Mouse (Mus musculus): Measurements from ENCODE around the gene D630039A03Rik. TPM values are rescaled to one million over a fixed set of nuclear protein-coding genes. Genes with fewer than 3 reads are reported as not detected.

D630039A03Rik gene
- polyA plus RNA-seq, 1 experiment from 2014 or later = 0.11 TPM

DNA sequence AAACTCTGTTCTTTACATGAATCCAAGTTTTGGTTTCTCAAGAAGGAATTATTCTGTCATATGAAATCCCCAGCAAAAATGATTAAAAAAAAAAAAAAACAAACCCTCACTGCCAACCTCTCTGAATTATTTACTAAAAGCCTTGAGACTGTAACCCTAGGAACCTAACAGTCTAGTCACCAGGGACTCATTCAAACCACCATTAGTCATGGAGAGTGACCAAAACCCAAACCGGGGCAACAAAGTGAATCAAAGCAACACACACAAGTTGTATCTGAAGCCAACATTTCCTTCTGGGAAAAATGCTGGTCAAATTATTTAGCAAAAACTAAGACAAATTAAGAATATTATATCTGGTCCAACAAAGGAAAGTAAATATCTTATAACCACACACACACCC lies 36.8 kb upstream of the D630039A03Rik start:
- WGBS = 90% methylated on average over 1 of the region's 1 CpGs
- Histone ChIP-seq H3K36me3 (replicated peaks) (peaks cover 65% of the 10 kb centered on the region), H3K27me3 (replicated peaks; ENCODE audit: low read depth, poor library complexity, severe bottlenecking) (no peaks in the 10 kb centered on the region), H3K4me3 (no peak overlapping the region), H3K27ac (replicated peaks) (no peak overlapping the region), H3K9me3 (peaks cover 10% of the 10 kb centered on the region; the same call in 1 of the 2 replicates), H3K4me1 (peaks cover 39% of the 10 kb centered on the region)
- no peak for DNase-seq (ENCODE audit: low spot score)

- 97% methylated on average over 3 of the region's 3 CpGs for WGBS
- no peaks in the 10 kb centered on the region for H3K27me3 ChIP-seq (replicated peaks; ENCODE audit: low read depth, poor library complexity, severe bottlenecking)
- H3K4me3 ChIP-seq = no peak overlapping the region
- peaks cover 36% of the 10 kb centered on the region for H3K4me1 ChIP-seq
- no peak overlapping the region for H3K27ac ChIP-seq (replicated peaks)
- H3K9me3 ChIP-seq = peaks cover 10% of the 10 kb centered on the region; the same call in 1 of the 2 replicates
- DNase-seq (ENCODE audit: low spot score) = no peak
- H3K36me3 ChIP-seq (replicated peaks) = peaks cover 69% of the 10 kb centered on the region
These were observed 36.3 kb upstream of the D630039A03Rik start for GRCm38 (mm10) chr4:57952416-57952815.

- H3K36me3 ChIP-seq (replicated peaks) = peaks cover 95% of the 10 kb centered on the region
- 94% methylated on average over 6 of the region's 6 CpGs for WGBS
These were observed 33.8 kb upstream of the D630039A03Rik start for GRCm38 (mm10) chr4:57949866-57950265.

GRCm38 (mm10) chr4:57947476-57947875 lies 31.4 kb upstream of the D630039A03Rik start:
- Histone ChIP-seq H3K9me3 (peaks cover 10% of the 10 kb centered on the region; the same call in 1 of the 2 replicates), H3K27me3 (replicated peaks; ENCODE audit: low read depth, poor library complexity, severe bottlenecking) (no peaks in the 10 kb centered on the region), H3K27ac (replicated peaks) (no peak overlapping the region), H3K4me1 (0 out of 2 replicates have a peak, but pooled peaks cover 8% of the 10 kb centered on the region), H3K36me3 (replicated peaks) (peaks cover 100% of the 10 kb centered on the region), H3K4me3 (no peak overlapping the region)
- whole genome bisulfite sequencing = 94% methylated on average over 4 of the region's 4 CpGs
- no peak for DNase-seq (ENCODE audit: low spot score)

More at GRCm38 (mm10) chr4:57949866-57950265, 33.8 kb upstream of the D630039A03Rik start:
- H3K4me3 ChIP-seq = no peak overlapping the region
- no peaks in the 10 kb centered on the region for H3K27me3 ChIP-seq (replicated peaks; ENCODE audit: low read depth, poor library complexity, severe bottlenecking)
- no peak for DNase-seq (ENCODE audit: low spot score)
- H3K27ac ChIP-seq (replicated peaks) = no peak overlapping the region
- H3K9me3 ChIP-seq = peaks cover 10% of the 10 kb centered on the region; the same call in 1 of the 2 replicates
- peaks cover 19% of the 10 kb centered on the region for H3K4me1 ChIP-seq

DNA sequence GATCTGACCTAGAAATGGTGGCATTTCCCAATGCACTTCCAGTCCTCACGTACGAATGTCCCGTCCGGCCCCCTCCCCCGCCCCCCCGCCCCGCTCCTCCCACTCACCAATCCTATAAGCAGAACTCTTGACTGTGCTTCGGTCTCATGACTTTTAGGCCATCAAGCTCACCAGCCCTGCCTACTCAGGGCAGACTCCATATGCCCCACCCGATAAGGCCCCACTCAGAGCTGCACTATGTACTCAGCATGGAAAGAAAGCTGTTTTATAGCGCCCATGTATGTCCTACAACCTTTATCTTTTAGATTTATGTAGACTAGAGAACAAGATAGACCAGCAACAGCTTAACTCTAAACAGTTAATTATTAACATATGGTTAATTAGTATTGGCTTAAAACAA lies 30.9 kb upstream of the D630039A03Rik start:
- peaks cover 10% of the 10 kb centered on the region; the same call in 1 of the 2 replicates for H3K9me3 ChIP-seq
- H3K36me3 ChIP-seq (replicated peaks) = peaks cover 100% of the 10 kb centered on the region
- DNase-seq (ENCODE audit: low spot score) = no peak
- H3K27me3 ChIP-seq (replicated peaks; ENCODE audit: low read depth, poor library complexity, severe bottlenecking) = no peaks in the 10 kb centered on the region
- H3K27ac ChIP-seq (replicated peaks) = no peak overlapping the region
- 0 out of 2 replicates have a peak, but pooled peaks cover 8% of the 10 kb centered on the region for H3K4me1 ChIP-seq
- no peak overlapping the region for H3K4me3 ChIP-seq
- 89% methylated on average over 10 of the region's 10 CpGs for WGBS

GRCm38 (mm10) chr4:57942892-57943291 lies 26.8 kb upstream of the D630039A03Rik start:
- Histone ChIP-seq H3K36me3 (replicated peaks) (peaks cover 62% of the 10 kb centered on the region), H3K4me3 (no peak overlapping the region), H3K27me3 (replicated peaks; ENCODE audit: low read depth, poor library complexity, severe bottlenecking) (no peaks in the 10 kb centered on the region), H3K4me1 (0 out of 2 replicates have a peak, but pooled peaks cover 2% of the 10 kb centered on the region), H3K9me3 (no peaks in the 10 kb centered on the region), H3K27ac (replicated peaks) (no peak overlapping the region)
- DNase-seq (ENCODE audit: low spot score) = no peak
- 96% methylated on average over 2 of the region's 2 CpGs for WGBS

GRCm38 (mm10) chr4:57940631-57941030 lies 24.5 kb upstream of the D630039A03Rik start:
- WGBS = 91% methylated on average over 4 of the region's 4 CpGs
- no peak overlapping the region for H3K27ac ChIP-seq (replicated peaks)
- H3K4me1 ChIP-seq = no peaks in the 10 kb centered on the region
- no peaks in the 10 kb centered on the region for H3K27me3 ChIP-seq (replicated peaks; ENCODE audit: low read depth, poor library complexity, severe bottlenecking)
- DNase-seq (ENCODE audit: low spot score) = no peak
- H3K36me3 ChIP-seq (replicated peaks) = peaks cover 39% of the 10 kb centered on the region
- H3K4me3 ChIP-seq = no peak overlapping the region
- H3K9me3 ChIP-seq = no peaks in the 10 kb centered on the region

DNA sequence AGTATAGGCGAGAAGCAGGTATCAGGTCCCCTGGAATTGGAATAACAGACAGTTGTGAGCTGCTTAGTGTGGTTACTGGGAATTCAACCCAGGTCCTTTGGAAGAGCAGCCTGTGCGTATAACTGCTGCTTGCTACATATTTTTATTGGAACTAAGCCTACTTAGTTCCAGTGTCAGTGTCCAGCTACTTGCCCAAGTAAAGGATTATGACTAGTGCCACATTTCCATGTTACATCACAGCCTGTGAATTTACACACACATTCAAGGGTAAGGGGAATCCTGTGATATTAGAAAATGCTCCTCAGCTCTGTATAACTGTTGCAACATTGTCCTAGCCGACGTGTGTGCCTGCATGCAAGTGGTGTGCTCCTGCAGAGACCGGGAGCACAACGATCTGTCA lies 21.2 kb upstream of the D630039A03Rik start:
- Histone ChIP-seq H3K4me3 (no peak overlapping the region), H3K36me3 (replicated peaks) (peaks cover 6% of the 10 kb centered on the region), H3K27me3 (replicated peaks; ENCODE audit: low read depth, poor library complexity, severe bottlenecking) (no peaks in the 10 kb centered on the region), H3K9me3 (no peaks in the 10 kb centered on the region), H3K27ac (replicated peaks) (no peak overlapping the region), H3K4me1 (no peaks in the 10 kb centered on the region)
- no peak for DNase-seq (ENCODE audit: low spot score)
- 89% methylated on average over 6 of the region's 6 CpGs for WGBS

- Histone ChIP-seq H3K27ac (replicated peaks) (no peak overlapping the region), H3K9me3 (no peaks in the 10 kb centered on the region), H3K27me3 (replicated peaks; ENCODE audit: low read depth, poor library complexity, severe bottlenecking) (no peaks in the 10 kb centered on the region), H3K36me3 (replicated peaks) (no peaks in the 10 kb centered on the region), H3K4me3 (no peak overlapping the region), H3K4me1 (no peaks in the 10 kb centered on the region)
- no peak for DNase-seq (ENCODE audit: low spot score)
- 75% methylated on average over 5 of the region's 5 CpGs for WGBS
These were observed 18.1 kb upstream of the D630039A03Rik start for GRCm38 (mm10) chr4:57934181-57934580.

GRCm38 (mm10) chr4:57930559-57931170 lies 14.6 kb upstream of the D630039A03Rik start:
- no peaks in the 10 kb centered on the region for H3K4me1 ChIP-seq
- no peaks in the 10 kb centered on the region for H3K27me3 ChIP-seq (replicated peaks; ENCODE audit: low read depth, poor library complexity, severe bottlenecking)
- no peak overlapping the region for H3K27ac ChIP-seq (replicated peaks)
- 80% methylated on average over 5 of the region's 5 CpGs for WGBS
- H3K9me3 ChIP-seq = no peaks in the 10 kb centered on the region
- no peaks in the 10 kb centered on the region for H3K36me3 ChIP-seq (replicated peaks)
- no peak for DNase-seq (ENCODE audit: low spot score)
- no peak overlapping the region for H3K4me3 ChIP-seq

GRCm38 (mm10) chr4:57927464-57928205 lies 11.5 kb upstream of the D630039A03Rik start:
- Histone ChIP-seq H3K36me3 (replicated peaks) (no peaks in the 10 kb centered on the region), H3K4me1 (no peaks in the 10 kb centered on the region), H3K27ac (replicated peaks) (no peak overlapping the region), H3K4me3 (no peak overlapping the region), H3K27me3 (replicated peaks; ENCODE audit: low read depth, poor library complexity, severe bottlenecking) (no peaks in the 10 kb centered on the region), H3K9me3 (no peaks in the 10 kb centered on the region)
- DNase-seq (ENCODE audit: low spot score) = no peak
- WGBS = 26% methylated on average over 3 of the region's 3 CpGs

- 80% methylated on average over 6 of the region's 6 CpGs for WGBS
- no peak overlapping the region for H3K27ac ChIP-seq (replicated peaks)
- no peaks in the 10 kb centered on the region for H3K36me3 ChIP-seq (replicated peaks)
- peaks cover 18% of the 10 kb centered on the region for H3K4me1 ChIP-seq
- no peak overlapping the region for H3K4me3 ChIP-seq
- no peak for DNase-seq (ENCODE audit: low spot score)
- no peaks in the 10 kb centered on the region for H3K9me3 ChIP-seq
- H3K27me3 ChIP-seq (replicated peaks; ENCODE audit: low read depth, poor library complexity, severe bottlenecking) = no peaks in the 10 kb centered on the region
These were observed 8.5 kb upstream of the D630039A03Rik start for GRCm38 (mm10) chr4:57924556-57925071.
